Mouse (Mus musculus) midbrain, postnatal 0 days (tissue): Measurements from ENCODE around the gene Gna12. TPM values are rescaled to one million over a fixed set of nuclear protein-coding genes. Genes with fewer than 3 reads are reported as not detected.

Experiments
- ATAC-seq: fragments of 200-750 bp; cut with Nextera tagmentation; 2 replicates; pipeline ENCODE4 v1.8.0; 2017; ENCODE audit warnings: moderate number of reproducible peaks, mild to moderate bottlenecking, moderate TSS enrichment, moderate library complexity; ENCODE audit not compliant: low FRiP score
- DNase-seq: peaks from one replicate; pipeline ENCODE4 v3.0.0-alpha.2; 2015; ENCODE audit warnings: low spot score
- H3K27ac ChIP-seq: fragments of 300-500 bp; sonication (generic); 2 replicates; pipeline ENCODE4 v1.5.1; 2014; ENCODE audit warnings: low read depth, mild to moderate bottlenecking, low read length, mixed read lengths
- H3K27me3 ChIP-seq: fragments of 300-500 bp; sonication (generic); 2 replicates; pipeline ENCODE4 v1.6.1; 2014; ENCODE audit warnings: low read length, control low read depth, mixed read lengths; ENCODE audit not compliant: insufficient read depth
- H3K36me3 ChIP-seq: fragments of 300-500 bp; sonication (generic); 2 replicates; pipeline ENCODE4 v1.6.1; 2014; ENCODE audit warnings: low read length, control low read depth, mixed read lengths; ENCODE audit not compliant: insufficient read depth
- H3K4me1 ChIP-seq: fragments of 300-500 bp; sonication (generic); 2 replicates; pipeline ENCODE4 v1.6.1; 2014; ENCODE audit warnings: mild to moderate bottlenecking, control low read depth, antibody characterized with exemption, low read length, mixed read lengths; ENCODE audit not compliant: insufficient read depth
- H3K4me2 ChIP-seq: fragments of 300-500 bp; sonication (generic); 2 replicates; pipeline ENCODE4 v1.6.1; 2014; ENCODE audit warnings: low read depth, mild to moderate bottlenecking, low read length, mixed read lengths; ENCODE audit not compliant: poor library complexity, severe bottlenecking
- H3K4me3 ChIP-seq: fragments of 300-500 bp; sonication (generic); 2 replicates; pipeline ENCODE4 v1.5.1; 2014; ENCODE audit warnings: low read depth, mild to moderate bottlenecking, low read length, moderate library complexity
- H3K9ac ChIP-seq: fragments of 300-500 bp; sonication (generic); replicated peaks from 2 replicates; pipeline ENCODE4 v1.6.1; 2014; ENCODE audit warnings: mild to moderate bottlenecking, low read length, moderate library complexity, mixed read lengths; ENCODE audit not compliant: poor library complexity, severe bottlenecking
- H3K9me3 ChIP-seq: fragments of 300-500 bp; sonication (generic); 2 replicates; pipeline ENCODE4 v1.6.1; 2016; ENCODE audit warnings: low read length, control low read depth
- CTCF ChIP-seq: IDR thresholded peaks from 2 replicates; pipeline ENCODE4 v1.5.1; 2016; ENCODE audit warnings: antibody characterized with exemption, mild to moderate bottlenecking
- WGBS: fragments of 180-500 bp; shearing (Covaris S2); extraction: QIAGEN DNeasy Blood & Tissue Kit; methylation state at CpG from one replicate; pipeline ENCODE4 v1.1.7; 2014; 5-methylcytosine and 5-hydroxymethylcytosine counted together
- polyA plus RNA-seq: library from polyadenylated mRNA; unstranded; fragments of >200 nt; fragmentation: Nextera tagmentation; extraction: Ambion mirVana; gene quantifications from 2 replicates; pipeline ENCODE4 v1.2.1, GENCODE M21; 2015
- total RNA-seq: library from RNA; depleted of rRNA; stranded (reverse); fragments of >200 nt; gene quantifications from 2 replicates; pipeline ENCODE4 v1.2.3, GENCODE M21; 2014; rRNA removed

Gna12 gene
- total and polyA plus RNA-seq, 2 experiments from 2014 or later = 28.0 to 152 TPM

DNA sequence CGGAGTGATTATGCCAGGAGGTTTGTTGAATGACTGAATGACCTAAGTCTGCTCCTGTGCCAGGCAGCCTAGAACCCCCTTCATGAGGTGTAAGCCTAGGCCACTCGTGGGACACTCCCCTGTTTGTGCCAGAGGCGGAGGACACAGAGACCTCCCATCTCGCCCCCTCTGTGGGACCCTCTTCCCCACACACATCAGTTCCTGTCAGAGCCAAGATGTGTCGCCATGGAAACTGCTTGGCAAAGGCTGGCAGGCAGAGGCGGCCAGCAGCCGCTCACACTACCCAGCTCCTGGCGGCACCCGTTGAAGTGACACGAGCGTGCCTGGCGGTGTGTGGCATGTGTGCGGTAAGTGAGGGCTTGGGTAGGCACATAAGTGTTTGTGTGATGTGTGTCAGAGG, 106.4 kb downstream of the Gna12 start, which contains the start of gene Amz1:
Gene Amz1 (plus strand): TSS at position 306 of the 400 bp plus-strand sequence.
- peak; percentile 75 for ATAC-seq
- Histone ChIP-seq H3K27ac (peak within 1 kb of the TSS; percentile 63), H3K9ac (0 out of 2 replicates have a peak within 1 kb of the TSS, but pooled peaks have one; percentile 24), H3K4me2 (peak within 1 kb of the TSS; percentile 44), H3K4me3 (peak within 1 kb of the TSS; percentile 17; the same call in 1 of the 2 replicates), H3K36me3 (peaks cover 3% of the 10 kb centered on the region; the same call in 1 of the 2 replicates), H3K9me3 (no peaks in the 10 kb centered on the region), H3K27me3 (no peaks in the 10 kb centered on the region), H3K4me1 (peaks cover 15% of the 10 kb centered on the region; the same call in 1 of the 2 replicates)
- peak; percentile 91 for DNase-seq
- 31% methylated on average over 13 of the region's 13 CpGs for WGBS
- peak; percentile 26; the same call in 1 of the 2 replicates for TF ChIP-seq CTCF

DNA sequence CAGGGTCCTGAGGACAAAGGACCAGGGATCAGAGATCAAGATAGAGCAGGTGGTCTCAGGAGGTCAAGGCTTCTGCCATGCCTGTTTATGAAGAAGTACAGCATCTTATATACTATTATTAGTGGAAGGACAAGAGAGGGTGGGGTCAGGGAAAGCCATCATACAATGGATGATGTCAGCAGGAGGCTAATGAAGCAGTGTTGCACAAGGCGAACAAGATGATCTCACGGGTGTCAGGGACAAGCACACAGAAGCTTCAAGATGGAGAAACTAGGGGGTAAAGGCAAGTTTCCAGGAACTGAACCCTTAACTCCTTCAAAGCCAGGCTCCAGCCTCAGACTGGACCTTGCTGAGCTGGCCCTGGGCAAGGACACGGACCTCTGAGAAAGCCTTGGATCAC, 108.1 kb downstream of the Gna12 start:
- Histone ChIP-seq H3K27ac (no peak overlapping the region), H3K27me3 (no peaks in the 10 kb centered on the region), H3K36me3 (peaks cover 20% of the 10 kb centered on the region), H3K9ac (no peak overlapping the region), H3K4me3 (no peak overlapping the region), H3K9me3 (no peaks in the 10 kb centered on the region), H3K4me2 (no peak overlapping the region), H3K4me1 (peaks cover 15% of the 10 kb centered on the region; the same call in 1 of the 2 replicates)
- DNase-seq (no peak), ATAC-seq (no peak)
- TF ChIP-seq CTCF = no peak
- 76% methylated on average over 3 of the region's 3 CpGs for WGBS

DNA sequence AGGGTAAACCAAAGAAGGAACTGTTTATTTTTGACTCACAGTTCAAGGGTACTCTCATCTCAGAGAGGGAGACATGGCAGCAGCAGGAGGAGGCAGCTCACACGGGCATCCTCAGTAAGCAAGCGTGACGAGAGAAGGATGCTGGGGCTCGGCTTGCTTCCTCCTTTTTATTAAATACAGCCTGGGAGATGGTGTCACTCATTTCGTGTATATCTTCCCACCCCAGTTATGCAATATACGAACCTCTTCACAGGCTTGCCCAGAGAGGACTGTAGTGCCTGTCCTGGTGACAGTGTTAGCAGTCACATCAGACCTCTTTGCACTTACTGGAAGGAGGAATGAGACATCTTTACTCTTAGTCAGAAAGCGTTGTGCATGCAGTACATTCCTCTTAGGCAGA, 109.5 kb downstream of the Gna12 start:
- peaks cover 31% of the 10 kb centered on the region for H3K36me3 ChIP-seq
- no peak overlapping the region for H3K4me3 ChIP-seq
- ATAC-seq = no peak
- no peak for TF ChIP-seq CTCF
- H3K27ac ChIP-seq = no peak overlapping the region
- peaks cover 15% of the 10 kb centered on the region; the same call in 1 of the 2 replicates for H3K4me1 ChIP-seq
- H3K27me3 ChIP-seq = no peaks in the 10 kb centered on the region
- no peak overlapping the region for H3K9ac ChIP-seq
- WGBS = 79% methylated on average over 7 of the region's 7 CpGs
- H3K9me3 ChIP-seq = no peaks in the 10 kb centered on the region
- no peak overlapping the region for H3K4me2 ChIP-seq
- DNase-seq = no peak

DNA sequence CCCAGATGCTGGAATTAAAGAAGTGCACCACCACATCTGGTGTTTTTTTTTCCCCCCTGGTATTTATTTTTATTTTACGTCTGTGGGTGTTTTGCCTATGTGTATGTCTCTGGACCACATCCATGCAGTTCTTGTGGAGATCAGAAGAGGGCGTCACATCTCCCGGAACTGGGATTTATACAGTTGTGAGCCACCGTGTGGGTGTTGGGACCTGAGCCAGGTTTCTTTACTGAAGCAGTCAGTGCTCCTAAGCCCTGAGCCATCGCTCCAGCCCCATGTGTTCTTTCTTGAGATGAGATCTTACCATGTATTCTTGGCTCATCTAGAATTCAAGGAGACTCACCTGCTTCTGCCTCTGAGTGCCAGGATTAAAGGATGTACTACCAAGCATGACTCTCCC, 119.2 kb downstream of the Gna12 start:
- Histone ChIP-seq H3K36me3 (peaks cover 58% of the 10 kb centered on the region), H3K9ac (no peak overlapping the region), H3K4me2 (no peak overlapping the region), H3K9me3 (no peaks in the 10 kb centered on the region), H3K4me3 (no peak overlapping the region), H3K4me1 (peaks cover under 1% of the 10 kb centered on the region; the same call in 1 of the 2 replicates), H3K27me3 (no peaks in the 10 kb centered on the region), H3K27ac (no peak overlapping the region)
- no peak for TF ChIP-seq CTCF
- WGBS = 78% methylated on average over 5 of the region's 5 CpGs
- ATAC-seq = no peak
- no peak for DNase-seq

DNA sequence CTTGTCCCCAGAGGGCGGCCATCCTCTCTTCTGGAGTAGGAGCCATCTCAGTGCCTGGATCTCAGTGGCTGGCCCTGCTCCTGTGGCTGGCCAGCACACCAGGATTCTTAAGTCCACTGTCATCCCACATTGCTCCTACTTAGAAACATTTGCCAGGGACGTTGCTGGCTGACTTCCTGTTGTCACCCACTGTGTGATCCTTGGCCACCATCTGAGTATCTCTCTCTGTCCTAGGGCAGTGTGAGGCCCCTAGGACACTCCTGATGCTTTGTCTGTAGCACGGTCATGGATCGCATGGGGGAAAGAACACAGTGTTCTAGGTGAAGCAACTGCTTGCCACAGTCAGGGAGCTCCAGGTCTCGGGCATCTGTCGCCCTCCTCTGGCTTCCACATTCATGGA, 119.9 kb downstream of the Gna12 start:
- peaks cover 51% of the 10 kb centered on the region for H3K36me3 ChIP-seq
- no peak overlapping the region for H3K4me2 ChIP-seq
- DNase-seq = no peak
- no peaks in the 10 kb centered on the region for H3K27me3 ChIP-seq
- no peak overlapping the region for H3K27ac ChIP-seq
- H3K9me3 ChIP-seq = no peaks in the 10 kb centered on the region
- no peak for ATAC-seq
- no peak overlapping the region for H3K9ac ChIP-seq
- WGBS = 94% methylated on average over 6 of the region's 6 CpGs
- H3K4me3 ChIP-seq = no peak overlapping the region
- H3K4me1 ChIP-seq = peaks cover 7% of the 10 kb centered on the region; the same call in 1 of the 2 replicates
- no peak for TF ChIP-seq CTCF

Other genes with a start within 250 kb of the Gna12 start
- gene Lfng, start 223.1 kb downstream of the Gna12 start, total RNA-seq = 55.6 and 56.6 TPM in 2 replicates
- 20.1 and 22.5 TPM in 2 replicates for gene Lfng, start 223.1 kb downstream of the Gna12 start, polyA plus RNA-seq
- 196 and 204 TPM in 2 replicates for gene Ttyh3, start 181.4 kb downstream of the Gna12 start, total RNA-seq
- 52.0 and 56.6 TPM in 2 replicates for gene Ttyh3, start 181.4 kb downstream of the Gna12 start, polyA plus RNA-seq
- 36.4 and 38.6 TPM in 2 replicates for gene Iqce, start 128.1 kb downstream of the Gna12 start, total RNA-seq
- 30.4 and 37.2 TPM in 2 replicates for gene Iqce, start 128.1 kb downstream of the Gna12 start, polyA plus RNA-seq
- 37.1 and 40.3 TPM in 2 replicates for gene Brat1, start 125.4 kb downstream of the Gna12 start, total RNA-seq
- gene Brat1, start 125.4 kb downstream of the Gna12 start, polyA plus RNA-seq = 16.4 and 17.9 TPM in 2 replicates
- gene Amz1, start 106.3 kb downstream of the Gna12 start, total RNA-seq = 14.4 and 14.9 TPM in 2 replicates
- gene Amz1, start 106.3 kb downstream of the Gna12 start, polyA plus RNA-seq = 15.6 and 15.9 TPM in 2 replicates
- 0.19 TPM in 1 of 2 replicates, not detected in the other for gene Card11, start 170.2 kb upstream of the Gna12 start, total RNA-seq
- 0.09 and 0.28 TPM in 2 replicates for gene Card11, start 170.2 kb upstream of the Gna12 start, polyA plus RNA-seq